Mouse (Mus musculus): ENCODE results near the gene Efcab10. TPM values are rescaled to one million over a fixed set of nuclear protein-coding genes. Genes with fewer than 3 reads are reported as not detected.

Efcab10 gene
- polyA plus RNA-seq, 1 experiment from 2014 or later = not detected

- H3K4me3 ChIP-seq (ENCODE audit: low read depth, low read length) = no peak overlapping the region
- H3K4me2 ChIP-seq = no peak overlapping the region
- no peaks in the 10 kb centered on the region for H3K4me1 ChIP-seq (ENCODE audit: control insufficient read depth, insufficient read depth, low read length)
- H3K27me3 ChIP-seq (ENCODE audit: control insufficient read depth, insufficient read depth, low read length) = no peaks in the 10 kb centered on the region
- no peaks in the 10 kb centered on the region for H3K36me3 ChIP-seq (ENCODE audit: control insufficient read depth, insufficient read depth, low read length)
- H3K9me3 ChIP-seq (replicated peaks; ENCODE audit: control insufficient read depth, low read length) = no peaks in the 10 kb centered on the region
- no peak overlapping the region for H3K9ac ChIP-seq (ENCODE audit: low read depth, low read length)
- H3K27ac ChIP-seq (ENCODE audit: low read depth, low read length) = no peak overlapping the region
- 48% methylated on average over 6 of the region's 6 CpGs for WGBS (ENCODE audit: insufficient replicate concordance)
- ATAC-seq (replicated peaks; ENCODE audit: insufficient number of reproducible peaks, low FRiP score, low TSS enrichment) = no peak
Measured at GRCm38 (mm10) chr12:33405398-33406026, 10.9 kb downstream of the Efcab10 start.

- Histone ChIP-seq H3K9me3 (replicated peaks; ENCODE audit: control insufficient read depth, low read length) (no peaks in the 10 kb centered on the region), H3K4me2 (no peak overlapping the region), H3K27ac (ENCODE audit: low read depth, low read length) (no peak overlapping the region), H3K4me1 (ENCODE audit: control insufficient read depth, insufficient read depth, low read length) (no peaks in the 10 kb centered on the region), H3K4me3 (ENCODE audit: low read depth, low read length) (no peak overlapping the region), H3K27me3 (ENCODE audit: control insufficient read depth, insufficient read depth, low read length) (peaks cover 3% of the 10 kb centered on the region; the same call in 1 of the 2 replicates), H3K9ac (ENCODE audit: low read depth, low read length) (no peak overlapping the region), H3K36me3 (ENCODE audit: control insufficient read depth, insufficient read depth, low read length) (no peaks in the 10 kb centered on the region)
- no peak for ATAC-seq (replicated peaks; ENCODE audit: insufficient number of reproducible peaks, low FRiP score, low TSS enrichment)
- 48% methylated on average over 6 of the region's 6 CpGs for WGBS (ENCODE audit: insufficient replicate concordance)
Measured at GRCm38 (mm10) chr12:33411580-33412151, 17.0 kb downstream of the Efcab10 start.

- no peaks in the 10 kb centered on the region for H3K27me3 ChIP-seq (ENCODE audit: control insufficient read depth, insufficient read depth, low read length)
- no peak for ATAC-seq (replicated peaks; ENCODE audit: insufficient number of reproducible peaks, low FRiP score, low TSS enrichment)
- no peak overlapping the region for H3K9ac ChIP-seq (ENCODE audit: low read depth, low read length)
- no peak overlapping the region for H3K4me2 ChIP-seq
- no peak overlapping the region for H3K27ac ChIP-seq (ENCODE audit: low read depth, low read length)
- no peak overlapping the region for H3K4me3 ChIP-seq (ENCODE audit: low read depth, low read length)
- H3K4me1 ChIP-seq (ENCODE audit: control insufficient read depth, insufficient read depth, low read length) = no peaks in the 10 kb centered on the region
- no peaks in the 10 kb centered on the region for H3K36me3 ChIP-seq (ENCODE audit: control insufficient read depth, insufficient read depth, low read length)
- 26% methylated on average over 3 of the region's 3 CpGs for WGBS (ENCODE audit: insufficient replicate concordance)
- no peaks in the 10 kb centered on the region for H3K9me3 ChIP-seq (replicated peaks; ENCODE audit: control insufficient read depth, low read length)
Measured at GRCm38 (mm10) chr12:33424329-33424728, 29.7 kb downstream of the Efcab10 start.

- H3K9me3 ChIP-seq (replicated peaks; ENCODE audit: control insufficient read depth, low read length) = no peaks in the 10 kb centered on the region
- H3K27me3 ChIP-seq (ENCODE audit: control insufficient read depth, insufficient read depth, low read length) = no peaks in the 10 kb centered on the region
- H3K4me1 ChIP-seq (ENCODE audit: control insufficient read depth, insufficient read depth, low read length) = peaks cover 3% of the 10 kb centered on the region
- no peak overlapping the region for H3K4me3 ChIP-seq (ENCODE audit: low read depth, low read length)
- H3K4me2 ChIP-seq = no peak overlapping the region
- no peak for ATAC-seq (replicated peaks; ENCODE audit: insufficient number of reproducible peaks, low FRiP score, low TSS enrichment)
- no peak overlapping the region for H3K9ac ChIP-seq (ENCODE audit: low read depth, low read length)
- WGBS (ENCODE audit: insufficient replicate concordance) = 34% methylated on average over 3 of the region's 3 CpGs
- H3K27ac ChIP-seq (ENCODE audit: low read depth, low read length) = no peak overlapping the region
- H3K36me3 ChIP-seq (ENCODE audit: control insufficient read depth, insufficient read depth, low read length) = no peaks in the 10 kb centered on the region
Measured at GRCm38 (mm10) chr12:33427293-33427692, 32.6 kb downstream of the Efcab10 start.

- H3K27me3 ChIP-seq (ENCODE audit: control insufficient read depth, insufficient read depth, low read length) = no peaks in the 10 kb centered on the region
- H3K4me1 ChIP-seq (ENCODE audit: control insufficient read depth, insufficient read depth, low read length) = peaks cover 3% of the 10 kb centered on the region
- no peaks in the 10 kb centered on the region for H3K9me3 ChIP-seq (replicated peaks; ENCODE audit: control insufficient read depth, low read length)
- no peaks in the 10 kb centered on the region for H3K36me3 ChIP-seq (ENCODE audit: control insufficient read depth, insufficient read depth, low read length)
- H3K27ac ChIP-seq (ENCODE audit: low read depth, low read length) = no peak overlapping the region
- no peak for ATAC-seq (replicated peaks; ENCODE audit: insufficient number of reproducible peaks, low FRiP score, low TSS enrichment)
- H3K9ac ChIP-seq (ENCODE audit: low read depth, low read length) = no peak overlapping the region
- no peak overlapping the region for H3K4me2 ChIP-seq
- H3K4me3 ChIP-seq (ENCODE audit: low read depth, low read length) = no peak overlapping the region
- WGBS (ENCODE audit: insufficient replicate concordance) = 69% methylated on average over 2 of the region's 2 CpGs
Measured at GRCm38 (mm10) chr12:33427726-33428125, 33.1 kb downstream of the Efcab10 start.

GRCm38 (mm10) chr12:33429387-33430160 lies 34.9 kb downstream of the Efcab10 start, which contains the start of gene Twistnb:
TSS of gene Twistnb (plus strand) at chr12:33429635.
- peak; percentile 90 for ATAC-seq (replicated peaks; ENCODE audit: insufficient number of reproducible peaks, low FRiP score, low TSS enrichment)
- Histone ChIP-seq H3K27me3 (ENCODE audit: control insufficient read depth, insufficient read depth, low read length) (no peaks in the 10 kb centered on the region), H3K9me3 (replicated peaks; ENCODE audit: control insufficient read depth, low read length) (no peaks in the 10 kb centered on the region), H3K36me3 (ENCODE audit: control insufficient read depth, insufficient read depth, low read length) (no peaks in the 10 kb centered on the region), H3K4me2 (peak within 1 kb of the TSS; percentile 79), H3K4me3 (ENCODE audit: low read depth, low read length) (peak within 1 kb of the TSS; percentile 99), H3K4me1 (ENCODE audit: control insufficient read depth, insufficient read depth, low read length) (peaks cover 3% of the 10 kb centered on the region), H3K9ac (ENCODE audit: low read depth, low read length) (peak within 1 kb of the TSS; percentile 94), H3K27ac (ENCODE audit: low read depth, low read length) (peak within 1 kb of the TSS; percentile 71)
- WGBS (ENCODE audit: insufficient replicate concordance) = under 1% methylated on average over 66 of the region's 66 CpGs

GRCm38 (mm10) chr12:33433812-33434211 lies 39.2 kb downstream of the Efcab10 start:
- 84% methylated on average over 9 of the region's 9 CpGs for WGBS (ENCODE audit: insufficient replicate concordance)

GRCm38 (mm10) chr12:33434758-33435157 lies 40.1 kb downstream of the Efcab10 start:
- H3K4me2 ChIP-seq = no peak overlapping the region

More at GRCm38 (mm10) chr12:33433812-33434211, 39.2 kb downstream of the Efcab10 start:
- Histone ChIP-seq H3K4me2 (no peak overlapping the region), H3K27ac (ENCODE audit: low read depth, low read length) (no peak overlapping the region), H3K4me3 (ENCODE audit: low read depth, low read length) (no peak overlapping the region), H3K9ac (ENCODE audit: low read depth, low read length) (no peak overlapping the region), H3K9me3 (replicated peaks; ENCODE audit: control insufficient read depth, low read length) (no peaks in the 10 kb centered on the region), H3K36me3 (ENCODE audit: control insufficient read depth, insufficient read depth, low read length) (no peaks in the 10 kb centered on the region), H3K27me3 (ENCODE audit: control insufficient read depth, insufficient read depth, low read length) (no peaks in the 10 kb centered on the region), H3K4me1 (ENCODE audit: control insufficient read depth, insufficient read depth, low read length) (peaks cover 3% of the 10 kb centered on the region)
- no peak for ATAC-seq (replicated peaks; ENCODE audit: insufficient number of reproducible peaks, low FRiP score, low TSS enrichment)

More at GRCm38 (mm10) chr12:33434758-33435157, 40.1 kb downstream of the Efcab10 start:
- H3K9ac ChIP-seq (ENCODE audit: low read depth, low read length) = no peak overlapping the region
- H3K9me3 ChIP-seq (replicated peaks; ENCODE audit: control insufficient read depth, low read length) = no peaks in the 10 kb centered on the region
- no peaks in the 10 kb centered on the region for H3K36me3 ChIP-seq (ENCODE audit: control insufficient read depth, insufficient read depth, low read length)
- no peak overlapping the region for H3K4me3 ChIP-seq (ENCODE audit: low read depth, low read length)
- H3K4me1 ChIP-seq (ENCODE audit: control insufficient read depth, insufficient read depth, low read length) = peaks cover 3% of the 10 kb centered on the region
- no peaks in the 10 kb centered on the region for H3K27me3 ChIP-seq (ENCODE audit: control insufficient read depth, insufficient read depth, low read length)
- no peak for ATAC-seq (replicated peaks; ENCODE audit: insufficient number of reproducible peaks, low FRiP score, low TSS enrichment)
- no peak overlapping the region for H3K27ac ChIP-seq (ENCODE audit: low read depth, low read length)
- 94% methylated on average over 4 of the region's 4 CpGs for WGBS (ENCODE audit: insufficient replicate concordance)

Measured in heart, embryonic 11.5 days (tissue).